Mouse (Mus musculus): Measurements from ENCODE around the gene Gm48552. TPM values are rescaled to one million over a fixed set of nuclear protein-coding genes. Genes with fewer than 3 reads are reported as not detected.

Gm48552 gene
- total and polyA plus RNA-seq, 3 experiments: 0.46 to 1.1 (median 0.98) TPM

- no peak overlapping the region for H3K4me2 ChIP-seq (ENCODE audit: insufficient read depth, low read depth, poor library complexity, severe bottlenecking)
- 0 out of 2 replicates have a peak, but pooled peaks have one; percentile 45 for TF ChIP-seq POLR2AphosphoS2 (IDR thresholded peaks at IDR 0.05; ENCODE audit: low read depth, low read length)
- no peak for TF ChIP-seq TBP (conservative IDR thresholded peaks at IDR 0.05; ENCODE audit: low read depth, low read length)
- in situ Hi-C loops (cut with MboI; ENCODE audit: low pct_ligation_motif_present, low pct_unique_long_range_greater_than_20kb, low sequenced_read_pairs) (no loop called here), dilution Hi-C loops (cut with MboI; ENCODE audit: extremely low pct_ligation_motif_present, extremely low pct_unique_long_range_greater_than_20kb, low sequenced_read_pairs) (no loop called here)
- H3K9ac ChIP-seq (ENCODE audit: insufficient read depth, low read depth): no peak overlapping the region
- peak overlapping the region; percentile 19; the same call in 1 of the 2 replicates for H3K27ac ChIP-seq (ENCODE audit: insufficient read depth, low read depth)
- H3K27me3 ChIP-seq (replicated peaks): no peaks in the 10 kb centered on the region
- peak; percentile 12 for DNase-seq (ENCODE audit: extremely low read depth)
- peaks cover 34 to 54% of the 10 kb centered on the region in 2 experiments for H3K4me1 ChIP-seq (ENCODE audit: control insufficient read depth in 1 of 2, insufficient read depth in 2 of 2)
- peaks cover 93 to 100% of the 10 kb centered on the region in 2 experiments for H3K36me3 ChIP-seq (replicated peaks in 1 of 2; ENCODE audit: control insufficient read depth in 1 of 2, insufficient read depth in 1 of 2, low read length in 1 of 2)
- H3K79me2 ChIP-seq (replicated peaks; ENCODE audit: control insufficient read depth, extremely low read depth, insufficient read depth, poor library complexity, severe bottlenecking): no peaks in the 10 kb centered on the region
- no peak overlapping the region for H3K4me3 ChIP-seq (replicated peaks in 1 of 3; ENCODE audit: low read depth in 2 of 3, low read length in 2 of 3, poor library complexity in 1 of 3)
- no peaks in the 10 kb centered on the region for H3K9me3 ChIP-seq (replicated peaks; ENCODE audit: low read length)
Observed at GRCm38 (mm10) chr10:81366477-81367206, 22.2 kb upstream of the Gm48552 start.

DNA sequence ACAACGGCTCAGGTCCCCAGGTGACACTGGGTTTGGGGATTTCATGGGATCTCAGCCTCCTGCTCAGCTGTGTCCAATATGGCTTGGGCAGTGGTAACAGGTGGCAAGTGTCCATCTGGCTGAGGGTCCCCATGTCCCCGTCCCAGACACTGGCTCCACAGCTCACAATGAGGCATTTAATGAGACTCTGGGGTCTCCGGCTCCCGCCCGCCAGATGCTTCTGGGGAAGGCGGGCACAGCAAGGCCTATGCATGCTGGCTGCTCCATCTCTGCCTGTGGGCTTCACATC, 21.7 kb upstream of the Gm48552 start:
- no peak overlapping the region for H3K4me2 ChIP-seq (ENCODE audit: insufficient read depth, low read depth, poor library complexity, severe bottlenecking)
- H3K27me3 ChIP-seq (replicated peaks): no peaks in the 10 kb centered on the region
- no peak overlapping the region for H3K9ac ChIP-seq (ENCODE audit: insufficient read depth, low read depth)
- H3K4me3 ChIP-seq (replicated peaks in 1 of 3; ENCODE audit: low read depth in 2 of 3, low read length in 2 of 3, poor library complexity in 1 of 3): no peak overlapping the region
- no peaks in the 10 kb centered on the region for H3K9me3 ChIP-seq (replicated peaks; ENCODE audit: low read length)
- in situ Hi-C loops (cut with MboI; ENCODE audit: low pct_ligation_motif_present, low pct_unique_long_range_greater_than_20kb, low sequenced_read_pairs): no loop called here
- no peaks in the 10 kb centered on the region; the same call in 1 of the 2 replicates for H3K79me2 ChIP-seq (replicated peaks; ENCODE audit: control insufficient read depth, extremely low read depth, insufficient read depth, poor library complexity, severe bottlenecking)
- H3K36me3 ChIP-seq (replicated peaks in 1 of 2; ENCODE audit: control insufficient read depth in 1 of 2, insufficient read depth in 1 of 2, low read length in 1 of 2): peaks cover 92 to 100% of the 10 kb centered on the region in 2 experiments
- dilution Hi-C loops (cut with MboI; ENCODE audit: extremely low pct_ligation_motif_present, extremely low pct_unique_long_range_greater_than_20kb, low sequenced_read_pairs): no loop called here
- peaks cover 30 to 49% of the 10 kb centered on the region in 2 experiments for H3K4me1 ChIP-seq (ENCODE audit: control insufficient read depth in 1 of 2, insufficient read depth in 2 of 2)
- TF ChIP-seq CHD2 (IDR thresholded peaks at IDR 0.05; ENCODE audit: low read length) (no peak), IRF4 (IDR thresholded peaks at IDR 0.05; ENCODE audit: low read depth, low read length) (no peak), TCF12 (IDR thresholded peaks at IDR 0.05; ENCODE audit: low read depth, low read length) (no peak), MAFK (IDR thresholded peaks at IDR 0.05; ENCODE audit: insufficient replicate concordance, low read length) (no peak), MAZ (IDR thresholded peaks at IDR 0.05; ENCODE audit: low read depth, low read length) (no peak), MYC (IDR thresholded peaks at IDR 0.05; ENCODE audit: low read depth, low read length) (no peak), MAX (IDR thresholded peaks at IDR 0.05; ENCODE audit: low read length) (no peak), SMC3 (IDR thresholded peaks at IDR 0.05; ENCODE audit: low read depth, low read length) (no peak), JUND (conservative IDR thresholded peaks at IDR 0.05; ENCODE audit: low read depth, low read length) (no peak), ZKSCAN1 (IDR thresholded peaks at IDR 0.05; ENCODE audit: borderline replicate concordance, low read depth, low read length) (no peak), NRF1 (IDR thresholded peaks at IDR 0.05; ENCODE audit: low read depth, low read length) (no peak), POLR2A (IDR thresholded peaks at IDR 0.05; ENCODE audit: low read depth, low read length) (no peak; the same call in 1 of the 2 replicates), RAD21 (IDR thresholded peaks at IDR 0.05; ENCODE audit: low read depth, low read length) (no peak), TBP (conservative IDR thresholded peaks at IDR 0.05; ENCODE audit: low read depth, low read length) (no peak), ZMIZ1 (IDR thresholded peaks at IDR 0.05; ENCODE audit: low read depth, low read length) (no peak), JUN (IDR thresholded peaks at IDR 0.05; ENCODE audit: insufficient read depth, low read depth, low read length) (no peak)
- no peak overlapping the region for H3K27ac ChIP-seq (ENCODE audit: insufficient read depth, low read depth)
- DNase-seq (ENCODE audit: extremely low read depth): no peak
